Mouse (Mus musculus) midbrain, embryonic 11.5 days (tissue): ENCODE results near the gene Ankrd27. TPM values are rescaled to one million over a fixed set of nuclear protein-coding genes. Genes with fewer than 3 reads are reported as not detected.

Experiments used
- ATAC-seq: fragments of 200-750 bp; cut with Nextera tagmentation; 2 replicates; pipeline ENCODE4 v1.8.0; 2017; ENCODE audit warnings: moderate TSS enrichment, moderate library complexity; ENCODE audit not compliant: low FRiP score
- DNase-seq: peaks from one replicate; pipeline ENCODE4 v3.0.0; 2015; ENCODE audit warnings: low spot score; ENCODE audit errors: missing footprints
- H3K27ac ChIP-seq: fragments of 300-500 bp; sonication (generic); 2 replicates; pipeline ENCODE4 v1.5.1; 2014; ENCODE audit warnings: low read depth, low read length
- H3K27me3 ChIP-seq: fragments of 300-500 bp; sonication (generic); 2 replicates; pipeline ENCODE4 v1.6.1; 2014; ENCODE audit warnings: mild to moderate bottlenecking, low read length, moderate library complexity, mixed read lengths; ENCODE audit not compliant: control insufficient read depth, insufficient read depth
- H3K36me3 ChIP-seq: fragments of 300-500 bp; sonication (generic); 2 replicates; pipeline ENCODE4 v1.6.1; 2014; ENCODE audit warnings: mild to moderate bottlenecking, low read length, moderate library complexity, mixed read lengths; ENCODE audit not compliant: control insufficient read depth, insufficient read depth
- H3K4me1 ChIP-seq: fragments of 300-500 bp; sonication (generic); 2 replicates; pipeline ENCODE4 v1.6.1; 2014; ENCODE audit warnings: low read length; ENCODE audit not compliant: control insufficient read depth, insufficient read depth
- H3K4me2 ChIP-seq: fragments of 300-500 bp; sonication (generic); 2 replicates; pipeline ENCODE4 v1.6.1; 2014; ENCODE audit warnings: mild to moderate bottlenecking, moderate library complexity
- H3K4me3 ChIP-seq: fragments of 300-500 bp; sonication (generic); 2 replicates; pipeline ENCODE4 v1.5.1; 2014; ENCODE audit warnings: low read depth, low read length
- H3K9ac ChIP-seq: fragments of 300-500 bp; sonication (generic); 2 replicates; pipeline ENCODE4 v1.6.1; 2014; ENCODE audit warnings: low read length
- H3K9me3 ChIP-seq: fragments of 300-500 bp; sonication (generic); 2 replicates; pipeline ENCODE4 v1.6.1; 2016; ENCODE audit warnings: low read length; ENCODE audit not compliant: control insufficient read depth
- WGBS: fragments of 180-500 bp; shearing (Covaris S2); extraction: QIAGEN DNeasy Blood & Tissue Kit; methylation state at CpG from one replicate; pipeline ENCODE4 v1.1.7; 2014; 5-methylcytosine and 5-hydroxymethylcytosine counted together
- polyA plus RNA-seq: library from polyadenylated mRNA; unstranded; fragments of >200 nt; fragmentation: Nextera tagmentation; extraction: Ambion mirVana; gene quantifications from 2 replicates; pipeline ENCODE4 v1.2.1, GENCODE M21; 2014

The Ankrd27 gene
- polyA plus RNA-seq, result 27.0 and 31.0 TPM in 2 replicates

- peaks cover 22% of the 10 kb centered on the region for H3K4me1 ChIP-seq
- H3K9ac ChIP-seq, result peak within 1 kb of the TSS; percentile 68
- peak; percentile 96 for DNase-seq
- peaks cover 20% of the 10 kb centered on the region for H3K27me3 ChIP-seq
- under 1% methylated on average over 49 of the region's 49 CpGs for WGBS
- H3K4me2 ChIP-seq, result peak within 1 kb of the TSS; percentile 96
- H3K4me3 ChIP-seq, result peak within 1 kb of the TSS; percentile 67
- H3K9me3 ChIP-seq, result no peaks in the 10 kb centered on the region
- peak within 1 kb of the TSS; percentile 2; the same call in 1 of the 2 replicates for H3K27ac ChIP-seq
- peak; percentile 98 for ATAC-seq
- H3K36me3 ChIP-seq, result no peaks in the 10 kb centered on the region
Observed at GRCm38 (mm10) chr7:35586055-35586905, at the start of gene Ankrd27. Gene Ankrd27 (plus strand): TSS chr7:35586244.

GRCm38 (mm10) chr7:35537562-35537961 lies 48.5 kb upstream of the Ankrd27 start, which contains the start of gene Tdrd12:
Gene Tdrd12 (minus strand): TSS chr7:35537745.
- H3K36me3 ChIP-seq, result no peaks in the 10 kb centered on the region
- H3K4me1 ChIP-seq, result no peaks in the 10 kb centered on the region
- DNase-seq, result no peak
- H3K27me3 ChIP-seq, result no peaks in the 10 kb centered on the region
- ATAC-seq, result no peak
- no peaks in the 10 kb centered on the region for H3K9me3 ChIP-seq
- H3K9ac ChIP-seq, result no peak within 1 kb of the TSS
- no peak within 1 kb of the TSS for H3K4me3 ChIP-seq
- 89% methylated on average over 17 of the region's 17 CpGs for WGBS
- no peak within 1 kb of the TSS for H3K4me2 ChIP-seq
- H3K27ac ChIP-seq, result no peak within 1 kb of the TSS

GRCm38 (mm10) chr7:35545881-35546280 lies 40.2 kb upstream of the Ankrd27 start:
- Histone ChIP-seq H3K4me2 (no peak overlapping the region), H3K4me1 (no peaks in the 10 kb centered on the region), H3K9me3 (no peaks in the 10 kb centered on the region), H3K36me3 (peaks cover 3% of the 10 kb centered on the region; the same call in 1 of the 2 replicates), H3K27ac (no peak overlapping the region), H3K9ac (no peak overlapping the region), H3K4me3 (no peak overlapping the region), H3K27me3 (no peaks in the 10 kb centered on the region)
- DNase-seq (peak; percentile 95), ATAC-seq (peak; percentile 55; the same call in 1 of the 2 replicates)
- WGBS, result 38% methylated on average over 4 of the region's 4 CpGs

- WGBS, result 62% methylated on average over 10 of the region's 10 CpGs
- Histone ChIP-seq H3K4me3 (peak overlapping the region; percentile 66; the same call in 1 of the 2 replicates), H3K4me2 (peak overlapping the region; percentile 94), H3K4me1 (peaks cover 6% of the 10 kb centered on the region; the same call in 1 of the 2 replicates), H3K27ac (no peak overlapping the region), H3K9ac (no peak overlapping the region), H3K36me3 (peaks cover 3% of the 10 kb centered on the region; the same call in 1 of the 2 replicates), H3K9me3 (no peaks in the 10 kb centered on the region), H3K27me3 (no peaks in the 10 kb centered on the region)
- DNase-seq, result peak; percentile 83
- ATAC-seq, result no peak
Observed at GRCm38 (mm10) chr7:35553751-35554604, 32.1 kb upstream of the Ankrd27 start.

GRCm38 (mm10) chr7:35554605-35555175 lies 31.4 kb upstream of the Ankrd27 start:
- Histone ChIP-seq H3K9ac (peak overlapping the region; percentile 92), H3K4me2 (peak overlapping the region; percentile 94), H3K4me1 (peaks cover 6% of the 10 kb centered on the region; the same call in 1 of the 2 replicates), H3K36me3 (peaks cover 3% of the 10 kb centered on the region; the same call in 1 of the 2 replicates), H3K9me3 (no peaks in the 10 kb centered on the region), H3K4me3 (peak overlapping the region; percentile 66), H3K27ac (peak overlapping the region; percentile 91), H3K27me3 (no peaks in the 10 kb centered on the region)
- ATAC-seq, result peak; percentile 69; the same call in 1 of the 2 replicates
- peak; percentile 93 for DNase-seq
- WGBS, result 6% methylated on average over 28 of the region's 28 CpGs

GRCm38 (mm10) chr7:35555224-35556204 lies 30.5 kb upstream of the Ankrd27 start:
- H3K27me3 ChIP-seq, result no peaks in the 10 kb centered on the region
- 1% methylated on average over 92 of the region's 93 CpGs for WGBS

GRCm38 (mm10) chr7:35556205-35556603 lies 29.8 kb upstream of the Ankrd27 start, which contains the start of gene Nudt19:
Gene Nudt19 (minus strand): TSS chr7:35556304.
- H3K4me1 ChIP-seq, result peaks cover 6% of the 10 kb centered on the region; the same call in 1 of the 2 replicates
- H3K4me2 ChIP-seq, result peak within 1 kb of the TSS; percentile 94
- no peaks in the 10 kb centered on the region for H3K36me3 ChIP-seq
- DNase-seq (no peak), ATAC-seq (no peak)
- H3K27me3 ChIP-seq, result no peaks in the 10 kb centered on the region
- H3K4me3 ChIP-seq, result peak within 1 kb of the TSS; percentile 66
- H3K9me3 ChIP-seq, result no peaks in the 10 kb centered on the region
- 82% methylated on average over 4 of the region's 4 CpGs for WGBS
- peak within 1 kb of the TSS; percentile 91 for H3K27ac ChIP-seq
- peak within 1 kb of the TSS; percentile 92 for H3K9ac ChIP-seq

More at GRCm38 (mm10) chr7:35555224-35556204, 30.5 kb upstream of the Ankrd27 start:
- H3K36me3 ChIP-seq, result no peaks in the 10 kb centered on the region
- ATAC-seq (peak; percentile 94), DNase-seq (peak; percentile 99)
- H3K27ac ChIP-seq, result peak overlapping the region; percentile 91
- peak overlapping the region; percentile 66 for H3K4me3 ChIP-seq
- H3K9ac ChIP-seq, result peak overlapping the region; percentile 92
- H3K4me2 ChIP-seq, result peak overlapping the region; percentile 94
- no peaks in the 10 kb centered on the region for H3K9me3 ChIP-seq
- H3K4me1 ChIP-seq, result peaks cover 6% of the 10 kb centered on the region; the same call in 1 of the 2 replicates
